Mouse (Mus musculus) MEL (cell line): Measurements from ENCODE around the gene Rab23. TPM values are rescaled to one million over a fixed set of nuclear protein-coding genes. Genes with fewer than 3 reads are reported as not detected.

Experiments
- DNase-seq: peaks from one replicate; pipeline ENCODE4 v3.0.0; 2011; ENCODE audit warnings: low read depth, low spot score
- H3K27ac ChIP-seq: 2 replicates; pipeline ENCODE4 v1.5.1; 2012; ENCODE audit warnings: low read depth, mild to moderate bottlenecking, control low read depth, low read length, moderate library complexity; ENCODE audit not compliant: control insufficient read depth
- H3K27me3 ChIP-seq, 2 experiments: fragments of 150-350 bp in 1 of 2; sonication (generic) in 1 of 2; 2 replicates each; pipeline ENCODE4 v1.6.1; 2012; ENCODE audit warnings: low read length in 2 of 2, mild to moderate bottlenecking in 2 of 2, improper control_type of control experiment in 1 of 2, moderate library complexity in 1 of 2; ENCODE audit not compliant: insufficient read depth in 2 of 2, control insufficient read depth in 1 of 2
- H3K36me3 ChIP-seq, 2 experiments: 2 replicates each; pipeline ENCODE4 v1.6.1; 2012 to 2014; ENCODE audit warnings: low read length in 2 of 2, improper control_type of control experiment in 1 of 2, inconsistent platforms in 1 of 2, mild to moderate bottlenecking in 1 of 2; ENCODE audit not compliant: insufficient read depth in 2 of 2, control insufficient read depth in 1 of 2
- H3K4me1 ChIP-seq, 2 experiments: fragments of 150-350 bp in 1 of 2; sonication (generic) in 1 of 2; 2 replicates each; pipeline ENCODE4 v1.6.1; 2012; ENCODE audit warnings: low read length in 2 of 2, improper control_type of control experiment in 1 of 2, mild to moderate bottlenecking in 1 of 2; ENCODE audit not compliant: insufficient read depth in 2 of 2, control insufficient read depth in 1 of 2
- H3K4me3 ChIP-seq, 2 experiments: fragments of 150-350 bp in 1 of 2; sonication (generic) in 1 of 2; 2 replicates each; pipeline ENCODE4 v1.5.1; 2012; ENCODE audit warnings: low read depth in 2 of 2, low read length in 2 of 2, mild to moderate bottlenecking in 2 of 2, moderate library complexity in 2 of 2, control low read depth in 1 of 2, improper control_type of control experiment in 1 of 2; ENCODE audit not compliant: control insufficient read depth in 1 of 2, insufficient read depth in 1 of 2
- H3K79me2 ChIP-seq: 2 replicates; pipeline ENCODE4 v1.6.1; 2012; ENCODE audit warnings: mild to moderate bottlenecking, low read length, moderate library complexity; ENCODE audit not compliant: control insufficient read depth, poor library complexity, insufficient read depth
- H3K9ac ChIP-seq: 2 replicates; pipeline ENCODE4 v1.6.1; 2012; ENCODE audit warnings: low read depth, mild to moderate bottlenecking, control low read depth, low read length, moderate library complexity; ENCODE audit not compliant: control insufficient read depth, poor library complexity, severe bottlenecking
- H3K9me3 ChIP-seq: fragments of 150-350 bp; sonication (generic); replicated peaks from 2 replicates; pipeline ENCODE4 v1.6.1; 2012; ENCODE audit warnings: mild to moderate bottlenecking, low read length, improper control_type of control experiment, moderate library complexity; ENCODE audit not compliant: insufficient read depth
- CHD1 ChIP-seq: IDR thresholded peaks from 2 replicates; pipeline ENCODE4 v1.6.1; 2012; ENCODE audit warnings: low read depth, mild to moderate bottlenecking, inconsistent platforms, low read length, improper control_type of control experiment
- CHD2 ChIP-seq: IDR thresholded peaks from 2 replicates; pipeline ENCODE4 v1.6.1; 2011; ENCODE audit warnings: low read length, improper control_type of control experiment
- CTCF ChIP-seq, 3 experiments: IDR thresholded peaks in 2 of 3; conservative IDR thresholded peaks in 1 of 3; 2 replicates each; pipeline ENCODE4 v1.5.1; 2011 to 2012; ENCODE audit warnings: low read length in 3 of 3, low read depth in 2 of 3, mild to moderate bottlenecking in 2 of 3, improper control_type of control experiment in 1 of 3, inconsistent platforms in 1 of 3, mixed read lengths in 1 of 3, moderate library complexity in 1 of 3; ENCODE audit not compliant: control insufficient read depth in 1 of 3, insufficient read depth in 1 of 3, poor library complexity in 1 of 3, severe bottlenecking in 1 of 3
- ELF1 ChIP-seq: IDR thresholded peaks from 2 replicates; pipeline ENCODE4 v1.6.1; 2014; ENCODE audit warnings: low read depth, mild to moderate bottlenecking, inconsistent platforms, low read length, improper control_type of control experiment, moderate library complexity
- EP300 ChIP-seq, 2 experiments: IDR thresholded peaks; 2 replicates each; pipeline ENCODE4 v1.6.1; 2011; ENCODE audit warnings: improper control_type of control experiment in 2 of 2, low read length in 2 of 2, low read depth in 1 of 2, mild to moderate bottlenecking in 1 of 2
- GATA1 ChIP-seq: IDR thresholded peaks from 2 replicates; pipeline ENCODE4 v1.6.1; 2011; ENCODE audit warnings: low read depth, low read length, improper control_type of control experiment
- KAT2A ChIP-seq: conservative IDR thresholded peaks from 2 replicates; pipeline ENCODE4 v1.6.1; 2012; ENCODE audit warnings: low read depth, low read length, improper control_type of control experiment, inconsistent platforms
- MAFK ChIP-seq: IDR thresholded peaks from 2 replicates; pipeline ENCODE4 v1.6.1; 2011; ENCODE audit warnings: low read depth, mild to moderate bottlenecking, low read length, improper control_type of control experiment, borderline replicate concordance
- MAX ChIP-seq: IDR thresholded peaks from 2 replicates; pipeline ENCODE4 v1.6.1; 2011; ENCODE audit warnings: low read length, improper control_type of control experiment
- MEF2A ChIP-seq: IDR thresholded peaks from 2 replicates; pipeline ENCODE4 v1.6.1; 2014; ENCODE audit warnings: low read depth, mild to moderate bottlenecking, inconsistent platforms, low read length, improper control_type of control experiment; ENCODE audit not compliant: poor library complexity, insufficient replicate concordance, severe bottlenecking; ENCODE audit errors: extremely low read depth
- MXI1 ChIP-seq: IDR thresholded peaks from 2 replicates; pipeline ENCODE4 v1.6.1; 2011; ENCODE audit warnings: mild to moderate bottlenecking, low read depth, low read length, improper control_type of control experiment
- MYB ChIP-seq: IDR thresholded peaks from 2 replicates; pipeline ENCODE4 v1.6.1; 2011; ENCODE audit warnings: mild to moderate bottlenecking, low read depth, low read length, improper control_type of control experiment
- NELFE ChIP-seq: IDR thresholded peaks from 2 replicates; pipeline ENCODE4 v1.6.1; 2011; ENCODE audit warnings: low read depth, low read length, improper control_type of control experiment
- POLR2AphosphoS2 ChIP-seq: IDR thresholded peaks from 2 replicates; pipeline ENCODE4 v1.6.1; 2011; ENCODE audit warnings: low read length, improper control_type of control experiment
- POLR2AphosphoS5 ChIP-seq: IDR thresholded peaks from 2 replicates; pipeline ENCODE4 v1.6.1; 2012; ENCODE audit warnings: low read depth, borderline replicate concordance, mild to moderate bottlenecking, inconsistent platforms, low read length, moderate library complexity, mixed read lengths
- TAL1 ChIP-seq: IDR thresholded peaks from 2 replicates; pipeline ENCODE4 v1.6.1; 2012; ENCODE audit warnings: mild to moderate bottlenecking, inconsistent platforms, low read length, moderate library complexity, mixed read lengths
- TBP ChIP-seq: IDR thresholded peaks from 2 replicates; pipeline ENCODE4 v1.8.0; 2011; ENCODE audit warnings: low read depth, low read length, improper control_type of control experiment
- TCF12 ChIP-seq: IDR thresholded peaks from 2 replicates; pipeline ENCODE4 v1.6.1; 2014; ENCODE audit warnings: low read depth, mild to moderate bottlenecking, inconsistent platforms, low read length, improper control_type of control experiment, moderate library complexity
- ZKSCAN1 ChIP-seq: IDR thresholded peaks from 2 replicates; pipeline ENCODE4 v1.6.1; 2012; ENCODE audit warnings: low read depth, mild to moderate bottlenecking, inconsistent platforms, low read length, improper control_type of control experiment, moderate library complexity
- ZMIZ1 ChIP-seq: IDR thresholded peaks from 2 replicates; pipeline ENCODE4 v1.6.1; 2012; ENCODE audit warnings: low read depth, mild to moderate bottlenecking, inconsistent platforms, low read length, improper control_type of control experiment, moderate library complexity
- polyA plus RNA-seq, 2 experiments: library from polyadenylated mRNA; stranded (reverse) in 1 of 2; unstranded in 1 of 2; fragments of >175 nt in 1 of 2; fragments of >200 nt in 1 of 2; gene quantifications; 2 replicates each; pipeline versions ENCODE4 v1.2.1 to v1.2.4; 2012; ENCODE audit warnings: low replicate concordance in 2 of 2, low read depth in 1 of 2; ENCODE audit not compliant: insufficient read length in 2 of 2, insufficient read depth in 1 of 2, missing spikeins in 1 of 2
- total RNA-seq: library from RNA; depleted of rRNA; stranded (reverse); fragments of 300-350 nt; gene quantifications from 2 replicates; pipeline ENCODE4 v1.2.3, GENCODE M21; 2012

Gene Rab23
- total and polyA plus RNA-seq, 3 experiments: 3.2 to 9.9 TPM; not detected in 1

- Histone ChIP-seq H3K9me3 (no peaks in the 10 kb centered on the region), H3K27me3 (no peaks in the 10 kb centered on the region), H3K9ac (peak overlapping the region; percentile 87), H3K4me1 (peaks cover 7 to 19% of the 10 kb centered on the region in 2 experiments), H3K36me3 (peaks cover 0 to 24% of the 10 kb centered on the region in 2 experiments; a peak in 2 of 4 replicates), H3K79me2 (peaks cover 43% of the 10 kb centered on the region), H3K4me3 (peak overlapping the region; percentile 77 to 78), H3K27ac (peak overlapping the region; percentile 78)
- TF ChIP-seq EP300 (IDR thresholded peaks at IDR 0.05; ENCODE audit: low read depth in 1 of 2, low read length in 2 of 2) (peak in 1 of 2 experiments; percentile 26; a peak in 1 of 4 replicates), NELFE (no peak), TAL1 (no peak), MXI1 (0 out of 2 replicates have a peak, but pooled peaks have one; percentile 13), CHD1 (no peak), TBP (0 out of 2 replicates have a peak, but pooled peaks have one; percentile 24), POLR2AphosphoS2 (0 out of 2 replicates have a peak, but pooled peaks have one; percentile 23), MAX (peak; percentile 48), MEF2A (no peak), ZMIZ1 (no peak), POLR2AphosphoS5 (no peak), CHD2 (no peak), TCF12 (0 out of 2 replicates have a peak, but pooled peaks have one; percentile 23), ZKSCAN1 (no peak)
- DNase-seq: peak; percentile 76
Observed at GRCm38 (mm10) chr1:33758488-33758887, 38.8 kb downstream of the Rab23 start.

- Histone ChIP-seq H3K79me2 (no peaks in the 10 kb centered on the region), H3K36me3 (peaks cover under 1 to 6% of the 10 kb centered on the region in 2 experiments; a peak in 3 of 4 replicates)
- TF ChIP-seq TCF12 (no peak), MAFK (no peak), TBP (no peak), MEF2A (no peak), KAT2A (no peak), ELF1 (no peak), MXI1 (no peak), CTCF (IDR thresholded peaks at IDR 0.05 in 2 of 3, conservative IDR thresholded peaks at IDR 0.05 in 1 of 3; ENCODE audit: control insufficient read depth in 1 of 3, insufficient read depth in 1 of 3, low read depth in 2 of 3, low read length in 3 of 3, poor library complexity in 1 of 3, severe bottlenecking in 1 of 3) (no peak), GATA1 (no peak), POLR2AphosphoS2 (no peak), MYB (no peak)
- TF ChIP-seq, all 39 proteins: peak for 0
- no peak for DNase-seq
- Histone ChIP-seq H3K4me1 (no peaks in the 10 kb centered on the region; a peak in 2 of 4 replicates), H3K9me3 (no peaks in the 10 kb centered on the region), H3K27ac (no peak overlapping the region), H3K4me3 (no peak overlapping the region), H3K9ac (no peak overlapping the region), H3K27me3 (no peaks in the 10 kb centered on the region)
Observed at GRCm38 (mm10) chr1:33763826-33764225, 44.1 kb downstream of the Rab23 start.
